Mouse (Mus musculus) heart, adult 2 months (tissue): ENCODE results near the gene Ccdc65. TPM values are rescaled to one million over a fixed set of nuclear protein-coding genes. Genes with fewer than 3 reads are reported as not detected.
"Not testable (repeated sequence)": the region's sequence is repeated elsewhere in the genome, so short reads cannot be mapped to it uniquely, and the experiment has no call there.

Source experiments
- DNase-seq, 2 experiments: peaks; one replicate each; pipeline ENCODE4 v3.0.0; 2021
- H3K27ac ChIP-seq: fragments of 200-600 bp; 2 replicates; pipeline ENCODE4 v1.8.1; 2022
- H3K27me3 ChIP-seq: fragments of 200-500 bp; 2 replicates; pipeline ENCODE4 v1.6.1; 2012; ENCODE audit warnings: mild to moderate bottlenecking, low read length, inconsistent platforms, mixed read lengths; ENCODE audit not compliant: control insufficient read depth, insufficient read depth
- H3K36me3 ChIP-seq: fragments of 200-500 bp; 2 replicates; pipeline ENCODE4 v1.6.1; 2012; ENCODE audit warnings: low read length, inconsistent platforms; ENCODE audit not compliant: control insufficient read depth, insufficient read depth
- H3K4me1 ChIP-seq: fragments of 200-500 bp; 2 replicates; pipeline ENCODE4 v1.6.1; 2011; ENCODE audit warnings: low read length; ENCODE audit not compliant: control insufficient read depth, insufficient read depth
- H3K4me3 ChIP-seq: fragments of 200-600 bp; 2 replicates; pipeline ENCODE4 v1.8.1; 2022
- H3K79me2 ChIP-seq: fragments of 200-500 bp; replicated peaks from 2 replicates; pipeline ENCODE4 v1.6.1; 2012; ENCODE audit warnings: mild to moderate bottlenecking, inconsistent platforms, low read length, moderate library complexity, mixed read lengths; ENCODE audit not compliant: control insufficient read depth, insufficient read depth
- H3K9ac ChIP-seq: fragments of 200-500 bp; 2 replicates; pipeline ENCODE4 v1.6.1; 2012; ENCODE audit warnings: low read depth, mild to moderate bottlenecking, control low read depth, inconsistent platforms, low read length, mixed read lengths
- CTCF ChIP-seq: fragments of 200-600 bp; IDR thresholded peaks from 2 replicates; pipeline ENCODE4 v1.8.1; 2022; ENCODE audit warnings: antibody characterized with exemption, mild to moderate bottlenecking, moderate library complexity
- EP300 ChIP-seq: fragments of 200-500 bp; IDR thresholded peaks from 2 replicates; pipeline ENCODE4 v1.6.1; 2011; ENCODE audit warnings: low read depth, low read length, control low read depth; ENCODE audit not compliant: insufficient read depth
- POLR2A ChIP-seq: fragments of 200-500 bp; IDR thresholded peaks from 2 replicates; pipeline ENCODE4 v1.6.1; 2011; ENCODE audit warnings: mild to moderate bottlenecking, low read depth, low read length, control low read depth; ENCODE audit not compliant: insufficient read depth
- WGBS: fragments of 180-500 bp; shearing (Covaris S2); methylation state at CpG from one replicate; pipeline ENCODE4 v1.1.7; 2018; 5-methylcytosine and 5-hydroxymethylcytosine counted together
- intact Hi-C: fragments of 180-260 bp; cut with DNase I; formaldehyde crosslinking; loops from one replicate; pipeline ENCODE4 v1.15.1; 2025
- polyA plus RNA-seq: library from polyadenylated mRNA; depleted of rRNA; stranded (reverse); fragments of >200 nt; gene quantifications from 2 replicates; pipeline ENCODE4 v1.2.3, GENCODE M21; 2012
- total RNA-seq, 2 experiments: library from RNA; stranded (reverse); gene quantifications; 2 replicates each; pipeline ENCODE4 v1.2.3; 2021

Gene Ccdc65
- total and polyA plus RNA-seq, 3 experiments = 0.11 to 0.37 (median 0.16) TPM

GRCm38 (mm10) chr15:98737881-98738280 lies 29.9 kb downstream of the Ccdc65 start:
- no peak overlapping the region for H3K27ac ChIP-seq
- H3K4me1 ChIP-seq = no peaks in the 10 kb centered on the region
- H3K9ac ChIP-seq = no peak overlapping the region
- no peaks in the 10 kb centered on the region for H3K36me3 ChIP-seq
- peak in 1 of 2 experiments; percentile 37 for DNase-seq
- TF ChIP-seq POLR2A (no peak), EP300 (no peak), CTCF (peak; percentile 74)
- no peak overlapping the region for H3K4me3 ChIP-seq
- intact Hi-C loops = no loop called here
- no peaks in the 10 kb centered on the region for H3K27me3 ChIP-seq
- H3K79me2 ChIP-seq = no peaks in the 10 kb centered on the region

GRCm38 (mm10) chr15:98738796-98739195 lies 30.8 kb downstream of the Ccdc65 start:
- no peak for TF ChIP-seq POLR2A
- peak; percentile 27 for TF ChIP-seq CTCF
- TF ChIP-seq EP300 = no peak

GRCm38 (mm10) chr15:98740219-98740618 lies 32.2 kb downstream of the Ccdc65 start:
- no peaks in the 10 kb centered on the region; the same call in 1 of the 2 replicates for H3K4me1 ChIP-seq
- H3K9ac ChIP-seq = no peak overlapping the region
- no peaks in the 10 kb centered on the region for H3K79me2 ChIP-seq
- H3K27ac ChIP-seq = no peak overlapping the region
- WGBS = 95% methylated on average over 8 of the region's 8 CpGs
- no peaks in the 10 kb centered on the region for H3K27me3 ChIP-seq
- DNase-seq = no peak
- H3K4me3 ChIP-seq = no peak overlapping the region
- intact Hi-C loops = no loop called here
- TF ChIP-seq POLR2A (no peak), EP300 (no peak), CTCF (no peak)
- no peaks in the 10 kb centered on the region for H3K36me3 ChIP-seq

More at GRCm38 (mm10) chr15:98738796-98739195, 30.8 kb downstream of the Ccdc65 start:
- no peak overlapping the region for H3K27ac ChIP-seq
- intact Hi-C loops = no loop called here
- H3K4me3 ChIP-seq = no peak overlapping the region
- DNase-seq = no peak
- H3K36me3 ChIP-seq = no peaks in the 10 kb centered on the region
- 77% methylated on average over 4 of the region's 4 CpGs for WGBS
- H3K27me3 ChIP-seq = no peaks in the 10 kb centered on the region
- H3K79me2 ChIP-seq = no peaks in the 10 kb centered on the region
- H3K9ac ChIP-seq = no peak overlapping the region
- H3K4me1 ChIP-seq = no peaks in the 10 kb centered on the region

GRCm38 (mm10) chr15:98742766-98743428 lies 34.9 kb downstream of the Ccdc65 start:
- TF ChIP-seq POLR2A = no peak
- no peak overlapping the region for H3K9ac ChIP-seq
- no peaks in the 10 kb centered on the region for H3K79me2 ChIP-seq
- H3K4me3 ChIP-seq = no peak overlapping the region
- no peak overlapping the region for H3K27ac ChIP-seq
- no peaks in the 10 kb centered on the region for H3K27me3 ChIP-seq
- intact Hi-C loops = no loop called here
- peaks cover 3% of the 10 kb centered on the region; the same call in 1 of the 2 replicates for H3K4me1 ChIP-seq
- H3K36me3 ChIP-seq = no peaks in the 10 kb centered on the region
- 88% methylated on average over 8 of the region's 8 CpGs for whole genome bisulfite sequencing
- DNase-seq = no peak

GRCm38 (mm10) chr15:98743863-98744262 lies 35.9 kb downstream of the Ccdc65 start:
- H3K4me1 ChIP-seq, H3K36me3 ChIP-seq, H3K27ac ChIP-seq, H3K4me3 ChIP-seq, H3K79me2 ChIP-seq, H3K27me3 ChIP-seq, H3K9ac ChIP-seq, intact Hi-C loops: not testable (repeated sequence)
- DNase-seq = peak in 1 of 2 experiments; percentile 14
- TF ChIP-seq EP300 = 0 out of 2 replicates have a peak, but pooled peaks have one; percentile 34
- WGBS = 76% methylated on average over 3 of the region's 3 CpGs

GRCm38 (mm10) chr15:98746344-98746965 lies 38.4 kb downstream of the Ccdc65 start:
- DNase-seq = no peak
- 65% methylated on average over 10 of the region's 10 CpGs for WGBS

More at GRCm38 (mm10) chr15:98746344-98746965, 38.4 kb downstream of the Ccdc65 start:
- Histone ChIP-seq H3K9ac (no peak overlapping the region), H3K4me3 (no peak overlapping the region), H3K27me3 (no peaks in the 10 kb centered on the region), H3K27ac (no peak overlapping the region), H3K4me1 (peaks cover 3% of the 10 kb centered on the region; the same call in 1 of the 2 replicates), H3K79me2 (peaks cover 2% of the 10 kb centered on the region; the same call in 1 of the 2 replicates), H3K36me3 (no peaks in the 10 kb centered on the region)
- intact Hi-C loops = no loop called here
- no peak for TF ChIP-seq EP300
- TF ChIP-seq CTCF = no peak
- no peak for TF ChIP-seq POLR2A
